Mouse (Mus musculus): Measurements from ENCODE around the gene Kif26a.

Kif26a gene

GRCm38 (mm10) chr12:112163981-112164839 lies 18.2 kb downstream of the Kif26a start:
- no peak for DNase-seq (ENCODE audit: low read depth in 1 of 2, low spot score in 2 of 2)

GRCm38 (mm10) chr12:112164840-112165219 lies 18.8 kb downstream of the Kif26a start:
- DNase-seq (ENCODE audit: low read depth in 1 of 2, low spot score in 2 of 2) = no peak

- no peak for DNase-seq (ENCODE audit: low read depth in 1 of 2, low spot score in 2 of 2)
Observed at GRCm38 (mm10) chr12:112169240-112169639, 23.2 kb downstream of the Kif26a start.

- DNase-seq (ENCODE audit: low read depth in 1 of 2, low spot score in 2 of 2) = no peak
Observed at GRCm38 (mm10) chr12:112170671-112171574, 24.9 kb downstream of the Kif26a start.

- no peak for DNase-seq (ENCODE audit: low read depth in 1 of 2, low spot score in 2 of 2)
Observed at GRCm38 (mm10) chr12:112171657-112172056, 25.6 kb downstream of the Kif26a start.

GRCm38 (mm10) chr12:112172214-112172613 lies 26.2 kb downstream of the Kif26a start:
- DNase-seq (ENCODE audit: low read depth in 1 of 2, low spot score in 2 of 2) = no peak

- no peak for DNase-seq (ENCODE audit: low read depth in 1 of 2, low spot score in 2 of 2)
Observed at GRCm38 (mm10) chr12:112177679-112178078, 31.7 kb downstream of the Kif26a start.

- DNase-seq (ENCODE audit: low read depth in 1 of 2, low spot score in 2 of 2) = no peak
Observed at GRCm38 (mm10) chr12:112179687-112180086, 33.7 kb downstream of the Kif26a start.

GRCm38 (mm10) chr12:112181921-112182608 lies 36.1 kb downstream of the Kif26a start:
- DNase-seq (ENCODE audit: low read depth in 1 of 2, low spot score in 2 of 2) = no peak

GRCm38 (mm10) chr12:112182609-112182955 lies 36.6 kb downstream of the Kif26a start:
- no peak for DNase-seq (ENCODE audit: low read depth in 1 of 2, low spot score in 2 of 2)

- DNase-seq (ENCODE audit: low read depth in 1 of 2, low spot score in 2 of 2) = no peak
Observed at GRCm38 (mm10) chr12:112183675-112184074, 37.7 kb downstream of the Kif26a start.

GRCm38 (mm10) chr12:112184390-112184789 lies 38.4 kb downstream of the Kif26a start:
- no peak for DNase-seq (ENCODE audit: low read depth in 1 of 2, low spot score in 2 of 2)

- no peak for DNase-seq (ENCODE audit: low read depth in 1 of 2, low spot score in 2 of 2)
Observed at GRCm38 (mm10) chr12:112186899-112187298, 40.9 kb downstream of the Kif26a start.

GRCm38 (mm10) chr12:112191753-112192152 lies 45.7 kb downstream of the Kif26a start:
- no peak for DNase-seq (ENCODE audit: low read depth in 1 of 2, low spot score in 2 of 2)

- DNase-seq (ENCODE audit: low read depth in 1 of 2, low spot score in 2 of 2) = no peak
Observed at GRCm38 (mm10) chr12:112195019-112195418, 49.0 kb downstream of the Kif26a start.

GRCm38 (mm10) chr12:112196562-112196961 lies 50.6 kb downstream of the Kif26a start:
- no peak for DNase-seq (ENCODE audit: low read depth in 1 of 2, low spot score in 2 of 2)

GRCm38 (mm10) chr12:112199363-112199762 lies 53.4 kb downstream of the Kif26a start:
- DNase-seq (ENCODE audit: low read depth in 1 of 2, low spot score in 2 of 2) = no peak

- no peak for DNase-seq (ENCODE audit: low read depth in 1 of 2, low spot score in 2 of 2)
Observed at GRCm38 (mm10) chr12:112200045-112200444, 54.0 kb downstream of the Kif26a start.

- no peak for DNase-seq (ENCODE audit: low read depth in 1 of 2, low spot score in 2 of 2)
Observed at GRCm38 (mm10) chr12:112207163-112207562, 61.2 kb downstream of the Kif26a start.

- no peak for DNase-seq (ENCODE audit: low read depth in 1 of 2, low spot score in 2 of 2)
Observed at GRCm38 (mm10) chr12:112207734-112208133, 61.7 kb downstream of the Kif26a start.

- DNase-seq (ENCODE audit: low read depth in 1 of 2, low spot score in 2 of 2) = no peak
Observed at GRCm38 (mm10) chr12:112210622-112211021, 64.6 kb downstream of the Kif26a start.

Data from monocyte, adult 2 months (primary cell).